Mouse (Mus musculus) bone marrow, adult 2 months (tissue): ENCODE data around the gene Mycbp. TPM values are rescaled to one million over a fixed set of nuclear protein-coding genes. Genes with fewer than 3 reads are reported as not detected.

Source experiments
- H3K27ac ChIP-seq: fragments of 200-500 bp; 2 replicates; pipeline ENCODE4 v1.5.1; 2012; ENCODE audit warnings: low read depth, mild to moderate bottlenecking, control low read depth, inconsistent platforms, low read length; ENCODE audit not compliant: control insufficient read depth, poor library complexity, insufficient read depth
- H3K4me1 ChIP-seq: fragments of 200-500 bp; 2 replicates; pipeline ENCODE4 v1.6.1; 2011; ENCODE audit warnings: low read length; ENCODE audit not compliant: control insufficient read depth, insufficient read depth
- H3K4me3 ChIP-seq: fragments of 200-500 bp; replicated peaks from 2 replicates; pipeline ENCODE3; 2011; ENCODE audit warnings: mild to moderate bottlenecking, low read depth, low read length, control low read depth; ENCODE audit not compliant: control insufficient read depth
- CTCF ChIP-seq: fragments of 200-500 bp; IDR thresholded peaks from 2 replicates; pipeline ENCODE4 v1.5.1; 2011; ENCODE audit warnings: low read length, control low read depth; ENCODE audit not compliant: control insufficient read depth, insufficient read depth
- POLR2A ChIP-seq: fragments of 200-500 bp; IDR thresholded peaks from 2 replicates; pipeline ENCODE4 v1.6.1; 2011; ENCODE audit warnings: low read depth, mild to moderate bottlenecking, control low read depth, low read length, borderline replicate concordance; ENCODE audit not compliant: control insufficient read depth
- WGBS: fragments of 180-500 bp; shearing (Covaris S2); methylation state at CpG from one replicate; pipeline ENCODE4 v1.1.7; 2018; 5-methylcytosine and 5-hydroxymethylcytosine counted together
- polyA plus RNA-seq: library from polyadenylated mRNA; stranded (reverse); fragments of >200 nt; gene quantifications from 2 replicates; pipeline ENCODE4 v1.2.4, GENCODE M21; 2011; ENCODE audit warnings: low replicate concordance; ENCODE audit not compliant: missing spikeins, insufficient read depth, insufficient read length

The Mycbp gene
- polyA plus RNA-seq, 1 experiment = 35.6 TPM

DNA sequence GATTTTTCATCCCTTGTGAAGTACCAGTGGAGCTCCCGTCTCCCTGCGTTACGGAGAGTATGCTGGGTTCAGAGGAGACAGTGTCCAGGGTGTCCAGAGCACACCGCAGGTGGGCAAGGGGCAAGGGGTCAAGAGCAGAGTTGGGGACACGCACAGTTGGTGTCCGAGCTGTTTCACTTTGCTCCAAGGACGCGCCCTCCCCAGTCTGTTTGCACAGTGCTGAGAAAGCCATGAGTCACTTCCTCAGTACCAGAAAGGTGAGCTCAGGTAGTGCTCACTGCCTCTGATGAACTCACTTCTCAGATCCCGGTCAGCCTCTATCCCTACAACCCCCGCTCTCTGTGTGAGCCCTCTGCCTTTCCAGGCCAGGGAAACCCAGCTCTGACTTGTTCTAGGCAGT, 45.0 kb downstream of the Mycbp start:
- no peak overlapping the region for H3K4me3 ChIP-seq
- 80% methylated on average over 10 of the region's 10 CpGs for WGBS
- H3K4me1 ChIP-seq = no peaks in the 10 kb centered on the region; the same call in 1 of the 2 replicates
- no peak overlapping the region for H3K27ac ChIP-seq
- TF ChIP-seq POLR2A (no peak), CTCF (no peak)

DNA sequence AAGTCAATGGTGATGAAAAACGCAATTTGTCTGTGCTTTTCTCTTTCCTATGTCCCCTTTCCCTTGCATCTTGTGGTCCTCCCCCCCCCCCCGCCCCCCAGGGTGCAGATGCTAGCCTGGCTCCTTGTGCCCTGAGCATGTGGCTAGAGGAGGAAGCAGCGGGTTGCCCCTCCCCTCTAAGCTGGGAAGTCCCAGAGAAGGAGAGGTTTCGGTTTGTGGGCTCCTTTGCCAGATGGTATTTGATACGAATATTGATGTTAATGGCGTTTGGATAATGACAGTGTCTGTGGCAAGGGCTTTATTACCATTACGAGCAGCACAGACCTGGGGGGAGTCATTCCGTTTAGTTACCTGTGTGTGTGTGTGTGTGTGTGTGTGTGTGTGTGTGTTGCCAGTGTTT, 47.4 kb downstream of the Mycbp start:
- H3K27ac ChIP-seq = no peak overlapping the region
- peak overlapping the region; percentile 24 for H3K4me3 ChIP-seq
- 3% methylated on average over 8 of the region's 8 CpGs for WGBS

DNA sequence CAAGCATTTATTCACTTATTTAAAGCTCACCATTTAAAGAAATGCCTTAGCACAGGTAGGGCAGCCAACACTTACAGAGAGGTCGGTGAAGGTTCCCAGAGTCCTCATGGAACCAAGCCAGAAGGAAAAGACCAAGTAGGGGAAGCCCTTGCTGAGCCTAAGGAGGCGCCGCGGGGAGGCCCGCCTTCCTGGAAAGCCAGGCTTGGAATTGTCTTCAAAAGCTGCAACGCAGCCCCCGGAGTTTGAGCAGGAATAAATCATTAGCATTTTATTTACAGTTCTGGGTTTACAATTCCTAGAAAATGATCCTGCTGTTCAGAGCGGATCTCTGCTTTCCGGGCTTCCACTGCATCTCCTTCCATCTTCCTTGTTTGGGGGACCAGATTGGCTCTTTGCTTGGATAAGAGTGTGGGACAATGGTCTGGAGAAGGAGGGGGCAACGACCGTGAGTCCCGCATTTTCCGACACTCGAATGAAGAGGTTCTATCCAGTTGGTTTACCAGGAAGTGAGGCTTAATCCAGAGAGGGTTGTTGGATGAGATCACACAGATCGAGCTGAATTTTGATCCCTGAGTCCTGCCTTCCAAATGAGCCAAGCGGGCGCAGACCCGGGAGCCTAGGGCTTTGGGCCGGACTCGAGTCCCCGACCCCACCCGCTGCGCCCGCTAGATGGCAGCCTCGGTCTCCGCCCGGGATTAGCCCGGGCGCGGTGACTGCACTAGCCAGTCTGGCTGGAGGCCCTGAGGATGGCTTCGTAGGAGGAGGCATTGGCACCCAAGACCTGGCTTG, 52.3 kb downstream of the Mycbp start:
- Histone ChIP-seq H3K4me3 (no peak overlapping the region), H3K27ac (no peak overlapping the region), H3K4me1 (no peaks in the 10 kb centered on the region)
- peak; percentile 57 for TF ChIP-seq CTCF
- no peak for TF ChIP-seq POLR2A
- 13% methylated on average over 31 of the region's 31 CpGs for WGBS

More for the DNA sequence above, 47.4 kb downstream of the Mycbp start:
- H3K4me1 ChIP-seq = no peaks in the 10 kb centered on the region
- TF ChIP-seq CTCF (no peak), POLR2A (no peak)

DNA sequence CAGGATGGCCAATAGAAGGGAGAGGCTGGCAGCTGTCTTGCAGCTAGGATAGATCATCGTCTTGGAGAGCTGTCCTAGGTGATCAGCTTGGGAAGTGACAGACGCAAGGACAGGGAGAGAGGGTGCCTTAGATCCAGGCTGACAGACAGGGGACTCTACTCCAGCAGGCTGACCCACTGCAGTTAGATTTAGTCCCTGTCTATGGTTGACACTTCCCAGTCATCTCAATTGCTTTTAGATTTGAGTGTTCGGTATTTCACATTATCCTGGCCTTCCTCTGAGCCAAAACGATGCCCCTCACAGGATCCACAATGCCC, 52.8 kb downstream of the Mycbp start:
- Histone ChIP-seq H3K4me1 (no peaks in the 10 kb centered on the region), H3K27ac (no peak overlapping the region), H3K4me3 (no peak overlapping the region)
- WGBS = 61% methylated on average over 4 of the region's 4 CpGs
- no peak for TF ChIP-seq CTCF
- no peak for TF ChIP-seq POLR2A

DNA sequence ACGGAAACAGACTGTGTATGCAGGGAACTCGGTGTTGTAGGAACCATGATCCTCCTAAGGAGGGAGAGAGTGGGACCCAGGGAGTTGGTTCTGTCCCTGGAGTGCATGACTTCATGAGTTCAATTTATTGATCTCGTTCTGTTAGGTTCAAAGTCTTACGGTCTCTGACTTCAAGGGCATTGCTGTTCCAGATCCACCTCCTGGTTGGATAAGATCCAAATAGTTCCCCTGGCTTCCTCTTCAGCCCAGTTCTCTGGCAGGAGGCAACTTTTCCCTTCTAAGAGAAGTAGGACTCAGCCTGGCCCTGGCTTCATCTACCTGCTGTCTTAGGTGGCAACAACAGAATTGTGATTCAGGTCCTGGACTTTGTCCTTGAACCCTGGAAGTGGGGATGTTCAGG, 53.3 kb downstream of the Mycbp start:
- Histone ChIP-seq H3K4me1 (no peaks in the 10 kb centered on the region), H3K4me3 (no peak overlapping the region), H3K27ac (no peak overlapping the region)
- no peak for TF ChIP-seq POLR2A
- TF ChIP-seq CTCF = no peak
- 62% methylated on average over 4 of the region's 4 CpGs for WGBS

DNA sequence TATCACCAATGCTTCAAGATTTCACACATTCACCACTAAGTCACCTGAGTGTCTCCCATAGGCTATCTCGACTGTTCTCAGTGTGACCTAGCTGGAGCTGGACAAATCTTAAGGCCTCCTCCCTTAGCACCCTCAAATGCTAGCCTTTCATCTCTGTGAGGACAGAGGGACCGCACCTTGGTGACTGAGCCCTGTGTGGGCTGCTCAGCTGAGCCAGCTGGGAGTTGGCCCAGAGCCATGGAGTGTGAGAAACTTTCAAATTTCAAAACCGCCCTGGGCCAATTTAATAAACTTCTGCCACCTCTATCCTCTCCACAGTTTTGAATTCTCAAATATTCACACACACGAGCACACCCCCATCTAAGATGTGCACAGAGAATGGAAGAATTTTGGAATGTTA, 56.3 kb downstream of the Mycbp start:
- Histone ChIP-seq H3K27ac (no peak overlapping the region), H3K4me3 (no peak overlapping the region), H3K4me1 (no peaks in the 10 kb centered on the region)
- TF ChIP-seq CTCF (no peak), POLR2A (no peak)
- 58% methylated on average over 4 of the region's 4 CpGs for WGBS

Other genes with a start within 250 kb of the Mycbp start
- gene Macf1, start 220.5 kb upstream of the Mycbp start, polyA plus RNA-seq = 64.6 and 124 TPM in 2 replicates
- 79.0 and 95.2 TPM in 2 replicates for gene Ndufs5, start 186.6 kb upstream of the Mycbp start, polyA plus RNA-seq
- 11.8 and 13.1 TPM in 2 replicates for gene Akirin1, start 154.5 kb upstream of the Mycbp start, polyA plus RNA-seq
- gene Rhbdl2, start 117.0 kb upstream of the Mycbp start, polyA plus RNA-seq = 3.8 TPM in 1 of 2 replicates, not detected in the other
- gene 4933427I04Rik, start 45.2 kb upstream of the Mycbp start, polyA plus RNA-seq = not detected in 2 replicates
- gene Rragc, start 12.6 kb downstream of the Mycbp start, polyA plus RNA-seq = 14.7 and 31.2 TPM in 2 replicates
- gene 4930535I16Rik, start 13.2 kb downstream of the Mycbp start, polyA plus RNA-seq = not detected in 2 replicates